Mouse (Mus musculus): ENCODE measurements around the gene Fam216a.
"Not testable (repeated sequence)": the region's sequence is repeated elsewhere in the genome, so short reads cannot be mapped to it uniquely, and the experiment has no call there.

Gene Fam216a

DNA sequence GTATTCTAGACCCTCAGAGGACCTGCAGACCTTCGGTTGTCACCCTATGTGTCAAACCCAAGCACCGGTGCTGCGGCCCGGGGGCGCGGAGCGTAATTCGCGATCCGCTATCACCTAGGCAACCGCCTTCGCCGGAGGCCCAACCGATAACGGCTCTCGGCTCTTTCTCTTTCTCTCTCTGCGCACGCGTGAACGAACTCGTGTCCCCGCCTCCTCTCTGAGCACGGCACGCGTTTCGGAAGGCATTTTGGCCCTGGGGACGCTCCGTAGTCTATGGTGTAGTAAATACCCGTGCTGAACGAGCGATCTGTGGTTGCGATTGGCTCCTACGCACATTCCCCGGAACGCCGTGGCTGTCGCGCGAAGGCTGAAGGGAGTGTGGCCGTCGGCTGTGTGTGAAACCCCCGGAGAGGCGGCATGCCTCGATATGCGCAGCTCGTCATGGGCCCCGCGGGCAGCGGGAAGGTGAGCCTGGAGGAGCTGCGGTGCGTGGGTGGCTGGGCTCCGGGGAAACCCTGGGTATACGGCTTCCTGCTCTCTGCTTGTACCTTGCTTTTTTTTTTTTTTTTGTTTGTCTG, at the start of gene Fam216a:
TSS of gene Fam216a (minus strand) at position 173 of the 578 bp plus-strand sequence.
- peak in 1 of 2 experiments; percentile 99 for DNase-seq

DNA sequence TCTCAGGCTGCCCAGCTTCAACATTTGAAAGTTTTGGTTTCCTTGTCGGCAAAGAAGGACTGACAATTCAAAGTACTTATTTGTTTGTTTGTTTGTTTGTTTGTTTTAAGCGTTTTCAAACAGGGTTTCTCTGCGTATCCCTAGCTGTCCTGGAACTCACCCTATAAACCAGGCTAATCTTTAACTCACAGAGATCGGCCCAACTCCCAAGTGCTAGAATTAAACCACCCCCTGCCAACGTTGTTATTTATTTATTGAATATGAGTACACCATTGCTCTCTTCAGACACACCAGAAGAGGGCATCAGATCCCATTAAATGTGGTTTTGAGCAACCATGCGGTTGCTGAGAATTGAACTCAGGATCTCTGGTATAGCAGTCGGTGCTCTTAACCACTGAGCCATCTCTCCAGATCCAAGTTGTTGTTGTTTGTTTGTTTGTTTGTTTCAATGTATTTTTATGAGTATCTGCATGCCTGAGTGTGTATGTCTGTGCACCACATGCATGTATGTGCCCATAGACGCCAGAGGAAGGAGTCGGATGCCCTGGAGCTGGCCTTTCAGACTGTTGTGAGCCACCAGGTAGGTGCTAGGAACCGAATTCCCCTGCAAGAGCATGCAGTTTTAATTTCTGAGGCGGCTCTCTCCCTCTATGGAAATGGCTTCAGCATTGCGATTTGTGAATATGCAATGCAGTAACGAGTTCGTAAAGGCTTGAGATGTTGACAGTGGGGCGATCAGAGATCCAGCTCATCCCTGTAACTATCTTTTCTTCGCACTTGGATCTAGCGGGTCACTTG, 49.3 kb upstream of the Fam216a start, which contains the start of gene Anapc7:
TSS of gene Anapc7 (plus strand) at position 423 of the 798 bp plus-strand sequence.
- no peak for DNase-seq

DNA sequence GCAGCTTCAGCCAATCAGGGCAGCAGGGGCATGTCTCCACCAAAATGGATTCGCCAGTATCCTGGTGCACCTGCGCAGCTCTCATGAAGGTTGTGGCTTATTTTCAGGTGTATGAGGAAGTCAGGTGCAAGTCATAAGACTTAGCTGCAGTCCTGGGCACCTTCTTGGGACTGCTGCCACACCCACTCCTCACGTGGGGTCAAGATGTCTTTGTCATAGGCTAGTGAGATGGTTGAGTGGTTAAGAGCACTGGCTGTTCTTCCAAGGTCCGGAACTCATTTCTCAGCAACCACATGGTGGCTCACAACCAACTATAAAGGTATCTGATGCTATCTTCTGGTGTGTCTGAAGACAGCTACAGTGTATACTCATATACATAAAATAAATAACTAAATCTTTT, 48.5 kb upstream of the Fam216a start:
- not testable (repeated sequence) for DNase-seq

DNA sequence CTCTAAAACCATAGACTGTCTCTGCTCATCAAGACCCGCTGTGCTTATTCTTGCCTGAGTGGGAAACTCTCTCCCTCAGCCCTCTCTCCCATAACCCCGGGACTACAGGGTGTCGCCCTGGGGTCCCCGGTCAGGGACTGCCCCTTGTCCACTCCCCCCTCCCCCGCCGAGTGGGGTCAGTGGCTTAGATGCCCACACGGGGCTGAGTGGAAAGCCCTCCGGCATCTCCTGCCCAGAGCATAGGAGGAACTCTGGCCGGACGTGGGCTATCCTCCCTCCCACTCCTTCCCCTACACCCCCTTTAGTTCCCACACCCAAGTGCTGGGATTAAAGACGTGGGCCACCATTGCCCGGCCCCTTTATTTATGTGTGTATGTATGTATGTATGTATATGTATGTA, 43.3 kb upstream of the Fam216a start:
- no peak for DNase-seq

DNA sequence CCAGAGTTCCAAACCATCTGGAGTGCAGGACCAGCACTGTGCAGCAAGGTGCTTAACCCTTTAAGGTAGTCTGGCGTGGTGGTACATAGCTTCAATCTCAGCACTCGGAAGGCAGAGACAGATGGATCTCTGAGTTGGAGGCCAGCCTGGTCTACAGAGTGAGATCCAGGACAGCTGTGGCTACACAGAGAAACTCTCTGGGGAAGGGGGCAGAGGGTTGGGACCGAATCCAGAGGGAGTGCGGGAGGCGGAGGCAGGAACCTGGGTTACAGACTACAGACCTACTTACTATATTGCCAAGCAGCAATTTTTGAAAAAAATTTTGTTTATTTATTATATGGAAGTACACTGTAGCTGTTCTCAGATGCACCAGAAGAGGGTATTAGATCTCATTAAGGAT, 42.2 kb upstream of the Fam216a start:
- no peak for DNase-seq

DNA sequence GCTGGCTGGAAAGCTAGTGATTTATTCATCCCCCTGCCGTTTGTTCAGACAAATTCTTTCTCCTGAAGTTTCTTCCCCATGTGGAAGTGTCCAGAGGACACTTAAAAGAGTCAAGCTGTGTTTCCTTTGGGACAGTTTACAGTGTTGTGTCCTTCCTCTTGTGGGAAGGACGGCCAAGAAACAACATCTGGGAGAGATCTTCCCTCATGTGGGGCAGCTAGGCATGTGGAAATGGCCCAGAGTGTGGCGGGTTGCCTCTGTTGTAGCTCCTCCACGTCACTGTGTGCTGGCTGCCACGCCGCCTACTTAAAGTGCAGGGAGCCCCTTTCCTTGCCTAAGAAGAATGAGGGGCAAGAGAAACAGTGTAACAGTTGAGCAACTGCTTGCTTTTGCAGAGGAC, 40.7 kb upstream of the Fam216a start:
- no peak for DNase-seq

DNA sequence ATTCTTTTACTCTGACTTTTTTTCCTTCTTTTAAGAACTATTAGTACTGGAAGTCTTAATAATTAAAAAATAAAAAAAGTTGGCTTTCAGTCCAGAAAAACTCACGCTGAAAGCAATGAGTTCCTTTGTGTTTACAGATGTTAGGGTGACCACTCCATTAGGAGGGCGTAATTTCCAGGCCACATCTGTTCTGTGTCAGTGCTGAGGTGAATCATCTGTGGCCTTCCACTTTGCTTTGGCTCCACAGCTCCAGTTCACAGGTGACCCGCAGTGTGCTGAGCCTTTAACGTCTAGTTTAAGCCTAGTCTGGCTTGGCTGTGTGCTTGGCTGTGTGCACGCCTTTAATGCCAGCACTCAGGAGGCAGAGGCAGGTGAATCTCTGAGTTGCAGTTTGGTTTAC, 39.7 kb upstream of the Fam216a start:
- no peak for DNase-seq

DNA sequence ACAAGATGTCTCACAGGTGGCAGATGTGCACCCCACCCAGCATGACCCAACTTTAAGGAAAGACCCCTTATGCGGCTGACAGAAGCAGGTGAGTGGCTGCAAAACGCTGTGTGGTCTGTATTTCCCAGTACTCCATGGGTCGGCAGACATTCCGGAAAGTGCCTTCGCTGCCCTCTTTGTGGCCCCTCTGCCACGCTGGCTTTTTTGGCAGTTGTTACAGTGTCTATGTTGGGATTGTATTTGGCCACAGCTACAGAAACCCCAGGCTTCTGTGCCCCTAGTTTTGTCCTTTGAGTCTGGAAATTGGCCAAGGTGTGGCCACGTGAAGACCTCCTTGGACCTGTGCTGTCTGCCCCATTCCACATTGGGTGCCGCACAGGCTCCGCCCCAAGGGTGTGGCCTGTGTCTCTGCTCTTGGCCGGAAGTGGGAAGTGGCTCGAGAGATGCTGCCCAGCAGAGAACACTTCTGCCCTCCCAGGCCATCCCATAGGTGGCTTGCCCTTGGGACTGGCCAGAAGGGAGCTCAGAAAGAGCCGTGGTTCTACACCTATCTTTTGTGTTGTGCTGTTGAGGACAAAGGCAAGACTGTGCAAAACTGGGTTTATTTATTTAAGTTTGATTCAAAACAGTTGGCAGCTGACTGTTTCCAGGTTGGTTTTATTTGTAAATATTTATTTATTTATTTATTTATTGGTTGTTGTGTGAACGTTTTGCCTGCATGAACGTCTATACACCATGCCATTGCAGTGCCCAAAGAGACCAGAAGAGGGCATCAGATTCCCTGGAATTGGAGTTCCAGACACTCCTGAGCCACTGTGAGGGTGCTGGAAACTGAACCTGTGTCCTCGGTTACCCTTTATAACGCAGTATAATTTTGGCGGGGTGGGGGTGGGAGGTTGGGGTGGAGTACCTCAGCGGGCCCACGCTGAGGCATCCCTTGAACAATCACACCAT, 37.8 kb upstream of the Fam216a start:
- DNase-seq = no peak

DNA sequence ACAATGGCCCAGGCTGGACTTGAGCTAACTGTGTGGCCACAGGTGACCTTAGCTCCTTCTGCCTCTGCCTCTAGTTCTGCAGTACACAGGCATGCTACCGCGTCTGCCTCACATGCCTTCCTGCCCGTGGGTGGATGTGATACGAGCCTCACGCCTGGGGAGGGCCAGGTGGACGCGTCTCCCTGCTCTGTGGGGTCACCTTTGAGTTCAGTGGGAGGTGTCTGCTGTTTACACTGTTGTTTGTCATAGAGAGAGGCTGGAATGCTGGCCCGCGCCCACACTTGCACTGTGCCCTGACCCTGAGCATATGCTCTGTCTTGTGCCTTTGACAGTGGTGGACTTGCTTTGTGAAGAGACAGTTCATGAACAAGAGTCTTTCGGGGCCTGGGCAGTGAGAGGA, 33.4 kb upstream of the Fam216a start:
- no peak for DNase-seq

DNA sequence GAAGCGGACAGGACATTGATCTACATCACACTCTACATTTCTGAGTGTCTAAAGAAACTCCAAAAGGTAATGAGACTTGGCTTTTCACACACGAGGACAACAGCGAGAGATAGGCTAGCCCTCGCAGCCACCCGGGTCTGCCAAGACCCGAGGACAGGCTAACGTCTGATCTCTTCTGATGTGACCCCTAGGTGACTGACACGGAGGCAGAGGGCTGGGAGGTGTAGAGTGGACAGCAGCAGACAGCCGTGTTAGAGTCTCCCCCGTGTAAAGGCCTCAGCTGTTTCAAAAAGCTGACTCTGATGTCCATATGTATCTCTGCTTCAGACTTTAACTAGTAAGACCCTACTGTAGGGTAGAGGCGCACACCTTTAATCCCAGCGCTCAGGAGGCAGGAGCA, 31.2 kb upstream of the Fam216a start:
- no peak for DNase-seq

DNA sequence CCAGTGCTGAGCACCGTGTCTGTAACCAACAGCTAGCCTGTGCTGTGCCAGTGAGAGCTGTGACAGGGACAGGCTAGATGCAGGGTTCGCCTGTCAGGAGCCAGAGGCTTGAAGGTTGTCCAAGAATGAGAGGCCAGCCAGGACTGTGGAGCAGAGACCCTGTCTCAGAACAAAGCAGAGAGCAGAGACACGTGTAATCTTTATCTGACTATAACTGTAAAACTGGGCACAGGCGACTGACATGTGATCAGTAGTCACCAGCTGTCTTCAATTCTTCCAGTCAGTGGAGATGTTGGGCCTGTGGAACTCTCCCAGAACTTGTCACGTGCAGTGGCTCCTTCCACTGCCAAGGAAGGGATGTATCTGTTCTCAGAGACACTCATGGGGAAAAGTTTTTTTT, 30.6 kb upstream of the Fam216a start:
- DNase-seq = no peak

DNA sequence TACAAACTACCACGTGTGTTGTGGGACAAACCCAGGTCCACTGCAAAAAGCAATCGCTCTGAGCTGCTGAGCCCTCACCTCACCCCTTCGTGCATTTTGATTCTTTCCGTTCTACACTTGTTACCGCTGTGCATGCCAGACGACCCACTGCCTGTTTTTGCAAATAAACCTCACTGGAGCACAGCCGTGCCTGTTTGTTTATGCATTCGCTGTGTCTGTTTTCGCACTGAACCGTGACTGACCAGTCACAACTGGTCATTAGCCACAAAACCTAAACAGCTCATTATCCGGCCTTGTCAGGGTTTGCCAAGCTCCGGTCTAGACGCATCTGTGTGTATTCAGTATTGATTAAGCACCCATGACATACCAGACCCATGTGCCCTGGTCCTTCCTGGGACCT, 30.0 kb upstream of the Fam216a start:
- no peak for DNase-seq

DNA sequence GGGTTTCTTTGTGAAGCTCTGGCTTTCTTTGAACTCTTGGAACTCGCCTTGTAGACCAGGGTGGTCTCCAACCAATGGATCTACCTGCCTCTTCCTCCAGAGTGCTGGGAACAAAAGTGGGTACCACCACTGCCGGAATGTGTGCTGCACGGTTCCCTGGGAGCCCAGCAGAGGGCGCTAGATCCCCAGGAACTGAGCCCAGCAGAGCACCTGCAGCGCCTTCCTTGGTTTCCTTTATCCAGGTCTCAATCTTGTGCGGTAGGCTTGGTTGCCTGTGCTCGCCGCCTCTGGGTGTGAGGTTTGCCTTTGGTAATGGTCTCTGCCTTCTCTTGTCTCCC, 29.1 kb upstream of the Fam216a start:
- peak; percentile 76 for DNase-seq

DNA sequence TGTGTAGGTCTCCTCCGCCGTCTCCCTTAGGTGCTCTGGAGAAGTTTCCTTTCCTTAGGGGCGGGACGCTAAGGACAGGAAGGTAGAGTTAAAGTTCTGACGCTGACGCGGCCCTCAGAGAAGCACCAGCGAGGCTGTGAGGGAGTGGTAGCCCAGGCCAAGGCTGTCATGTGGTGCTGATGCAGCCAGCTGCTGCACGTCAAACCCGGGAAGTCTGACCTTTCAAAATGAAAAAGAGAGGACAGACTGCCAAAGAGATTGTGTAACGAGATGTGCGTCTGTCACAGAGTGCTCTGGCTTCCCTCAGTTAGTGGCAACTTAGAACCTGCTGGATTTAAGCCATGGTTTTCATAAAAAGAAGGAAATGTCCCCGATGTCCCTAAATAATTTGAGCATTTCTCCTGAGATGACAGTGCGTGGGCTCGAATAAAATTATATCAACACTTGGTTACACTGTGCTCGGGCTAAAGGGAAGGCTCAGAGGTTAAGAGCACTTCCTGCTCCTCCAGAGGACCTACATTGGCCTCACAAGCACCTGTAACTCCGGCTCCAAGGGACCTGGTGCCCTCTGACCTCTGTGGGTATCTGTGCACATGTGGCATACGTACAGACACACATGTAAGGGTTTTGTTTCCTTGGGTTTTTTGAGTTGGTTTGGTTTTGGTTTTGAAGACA, 28.6 kb upstream of the Fam216a start:
- DNase-seq = peak in 1 of 2 experiments; percentile 19

DNA sequence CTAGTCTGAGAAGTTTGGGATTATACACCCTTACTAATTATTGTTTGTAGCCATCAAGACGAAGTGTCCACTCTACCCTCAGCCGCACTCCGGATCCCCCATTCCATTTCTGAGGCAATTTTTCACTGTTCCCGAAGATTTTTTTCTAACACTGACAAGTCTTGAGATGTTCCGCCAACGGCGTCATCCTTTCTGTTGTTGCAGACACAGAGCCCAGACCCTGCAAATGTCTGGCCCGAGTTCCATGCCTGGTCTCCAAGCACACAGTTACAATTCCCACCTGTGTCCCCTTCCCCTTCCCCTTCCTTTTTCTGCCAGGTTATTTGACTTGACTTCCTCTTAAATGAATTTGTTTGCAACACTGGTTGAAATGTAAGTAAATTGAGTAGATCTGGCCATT, 27.7 kb upstream of the Fam216a start:
- DNase-seq = no peak

DNA sequence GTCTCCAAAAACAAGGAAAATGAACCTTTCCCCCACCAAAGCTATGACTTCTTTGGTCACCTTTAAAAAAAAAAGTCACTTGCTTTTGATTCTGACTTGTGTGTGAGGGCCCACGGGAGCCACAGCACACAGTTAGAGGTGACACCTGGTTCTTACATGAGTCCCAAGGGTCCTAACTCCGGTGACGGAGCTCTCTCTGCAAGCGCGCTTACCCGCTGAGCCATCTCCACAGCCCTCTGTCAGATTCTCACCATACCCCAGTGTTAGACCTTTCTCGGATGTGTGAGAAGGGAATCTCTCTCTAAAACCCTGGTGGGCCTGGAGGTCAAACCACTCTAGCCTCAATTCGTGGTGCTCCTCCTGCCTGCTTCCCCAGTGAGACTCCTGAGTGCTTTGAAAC, 25.3 kb upstream of the Fam216a start:
- no peak for DNase-seq

DNA sequence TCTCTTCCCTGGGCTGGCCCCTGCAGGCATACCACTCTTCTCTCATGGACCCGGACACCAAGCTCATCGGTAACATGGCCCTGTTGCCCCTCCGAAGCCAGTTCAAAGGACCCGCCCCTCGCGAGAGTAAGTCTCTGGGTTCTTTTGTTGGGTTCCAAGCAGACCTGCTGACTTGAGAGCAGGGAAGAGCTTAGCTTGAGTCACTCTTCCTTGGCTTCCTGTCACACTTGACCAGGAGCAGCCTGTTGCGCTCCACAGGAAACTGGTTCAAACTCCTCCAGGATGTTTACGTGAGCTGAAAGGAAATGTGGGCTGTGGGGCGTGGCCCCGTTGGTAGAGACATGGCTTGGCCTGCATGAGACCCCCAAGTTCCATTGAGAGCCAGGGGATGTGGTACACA, 24.6 kb upstream of the Fam216a start:
- peak; percentile 41 to 62 for DNase-seq

DNA sequence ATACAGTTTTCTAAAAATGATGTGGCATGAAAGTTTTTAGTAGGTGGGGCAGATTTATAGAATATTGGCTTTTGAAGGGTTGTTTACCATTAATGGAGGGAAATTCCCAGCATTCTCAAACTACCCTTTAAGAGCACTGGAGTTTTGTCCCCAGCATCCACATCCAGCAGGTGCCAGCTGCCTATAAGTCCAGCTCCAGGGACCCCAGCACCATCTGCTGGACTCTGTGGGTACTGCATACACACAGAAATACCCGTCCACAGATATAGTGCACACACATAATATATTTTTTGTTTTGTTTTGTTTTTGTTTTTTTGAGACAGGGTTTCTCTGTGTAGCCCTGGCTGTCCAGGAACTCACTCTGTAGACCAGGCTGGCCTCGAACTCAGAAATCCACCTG, 21.7 kb upstream of the Fam216a start:
- peak; percentile 75 to 81 for DNase-seq

DNA sequence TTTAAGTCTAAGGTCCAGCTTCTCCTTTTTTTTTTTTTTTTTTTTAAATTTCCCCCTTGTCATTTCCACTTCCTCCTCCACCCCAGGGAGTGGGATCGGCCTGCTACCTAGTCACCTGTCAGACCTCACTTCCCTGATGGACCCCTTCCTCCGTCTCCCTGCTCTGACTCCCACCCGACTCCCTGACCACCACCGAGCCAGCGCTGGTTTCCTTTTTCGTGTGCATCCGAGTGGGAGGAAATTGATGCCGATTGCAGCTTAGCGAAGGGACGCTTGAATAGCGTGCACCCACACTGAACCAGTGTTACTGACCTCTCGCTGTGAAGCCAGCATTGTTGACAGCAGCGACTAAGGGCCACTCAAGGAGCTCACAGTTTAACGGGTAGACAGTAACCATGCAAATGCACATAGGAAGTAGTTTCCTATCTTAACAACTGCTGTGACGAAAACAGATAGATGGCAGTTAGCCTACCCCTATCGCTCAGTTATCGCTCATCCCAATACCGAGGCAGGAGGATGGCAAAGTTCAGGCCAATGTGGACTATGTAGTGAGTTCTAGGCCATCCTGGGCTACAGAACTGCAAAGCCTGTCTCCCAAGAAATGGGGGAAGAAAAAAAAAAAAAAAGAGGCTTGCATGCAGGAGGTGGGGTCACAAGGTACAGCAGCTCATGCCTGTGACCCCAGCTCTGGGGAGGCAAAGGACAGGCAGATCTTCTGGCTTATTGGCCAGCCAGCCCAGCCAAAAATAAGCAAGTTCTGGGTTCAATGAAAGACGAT, 20.3 kb upstream of the Fam216a start:
- peak; percentile 21 to 41 for DNase-seq

DNA sequence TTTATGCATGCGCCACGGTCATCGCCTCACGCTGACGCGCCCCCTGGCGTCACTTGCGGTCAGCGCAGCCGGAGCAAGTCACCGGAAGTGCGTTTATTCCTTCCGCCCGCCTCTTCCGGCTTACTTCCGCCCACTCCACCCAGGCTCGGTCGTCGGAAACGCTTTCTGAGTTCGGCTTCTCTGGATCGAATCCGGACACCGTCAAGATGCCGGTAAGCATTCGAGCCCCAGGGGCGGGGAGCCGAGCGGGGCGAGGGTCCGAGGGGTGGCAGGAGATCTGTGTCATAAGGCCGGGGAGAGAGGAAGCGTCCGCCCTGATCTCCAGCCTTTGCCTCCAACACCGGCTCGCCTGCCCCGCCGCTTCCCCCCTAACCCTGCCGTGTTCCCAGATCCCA, 19.6 kb upstream of the Fam216a start, which contains the start of gene Arpc3:
TSS of gene Arpc3 (plus strand) at position 93 of the 395 bp plus-strand sequence.
- peak; percentile 89 to 90 for DNase-seq

DNA sequence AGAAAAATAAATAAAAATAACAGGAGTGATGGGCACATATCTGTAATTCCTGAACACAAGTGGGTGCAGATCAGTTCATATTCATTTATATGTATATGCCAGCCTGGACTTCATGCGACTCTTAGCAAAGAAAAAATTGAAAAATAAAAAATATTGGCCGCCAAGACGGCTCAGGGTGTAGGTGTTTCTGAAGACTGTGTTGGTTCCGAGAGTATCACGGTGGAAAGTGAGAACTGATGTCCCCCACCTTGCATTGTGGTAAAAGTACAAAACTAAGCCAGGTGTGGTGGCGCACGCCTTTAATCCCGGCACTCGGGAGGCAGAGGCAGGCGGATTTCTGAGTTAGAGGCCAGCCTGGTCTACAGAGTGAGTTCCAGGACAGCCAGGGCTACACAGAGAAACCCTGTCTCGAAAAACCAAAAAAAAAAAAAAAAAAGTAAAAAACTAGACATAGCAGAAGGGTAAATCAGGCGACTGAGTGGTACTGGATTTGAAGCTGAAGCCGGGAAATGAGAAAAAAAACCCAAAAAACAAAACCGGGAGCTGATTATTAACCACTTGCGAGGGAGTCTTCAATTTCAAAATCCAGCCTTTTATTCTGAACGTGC, 19.1 kb upstream of the Fam216a start:
- peak in 1 of 2 experiments; percentile 27 for DNase-seq

DNA sequence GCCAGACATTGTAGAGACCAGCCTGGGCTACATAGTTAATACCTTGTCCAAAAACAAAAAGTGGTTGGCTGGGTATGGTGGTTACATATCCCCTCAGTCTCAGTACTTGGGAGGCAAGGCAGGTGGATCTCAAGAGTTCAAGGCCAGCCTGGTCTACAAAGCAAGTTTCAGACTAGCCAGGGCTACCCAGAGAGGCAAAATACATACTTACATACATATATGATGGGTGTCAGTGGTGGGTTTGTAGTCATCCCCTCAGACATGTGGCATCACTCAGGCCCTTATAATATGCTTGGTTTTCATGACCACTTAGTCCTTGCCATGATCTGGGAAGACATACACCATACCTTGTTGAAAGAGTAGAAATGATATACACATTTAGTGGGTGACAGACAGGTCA, 18.5 kb upstream of the Fam216a start:
- DNase-seq = no peak

Measured in thymus, postnatal 36 days (tissue).